Mouse (Mus musculus): ENCODE results near the gene Atg9a. TPM values are rescaled to one million over a fixed set of nuclear protein-coding genes. Genes with fewer than 3 reads are reported as not detected.

Atg9a gene
- polyA plus RNA-seq, 1 experiment from 2014 or later, result 12.9 TPM

GRCm38 (mm10) chr1:75213096-75213495 lies 21.1 kb upstream of the Atg9a start:
- H3K27ac ChIP-seq (replicated peaks; ENCODE audit: low read depth, low read length), result no peak overlapping the region
- H3K9ac ChIP-seq (replicated peaks; ENCODE audit: low read length), result no peak overlapping the region
- no peak overlapping the region for H3K4me2 ChIP-seq (ENCODE audit: low read depth, low read length)
- ATAC-seq (replicated peaks; ENCODE audit: insufficient number of reproducible peaks, low FRiP score, low TSS enrichment, low read depth), result no peak
- H3K4me1 ChIP-seq (ENCODE audit: control insufficient read depth, insufficient read depth, low read length), result no peaks in the 10 kb centered on the region
- no peak overlapping the region for H3K4me3 ChIP-seq (ENCODE audit: low read depth, low read length)
- 85% methylated on average over 7 of the region's 7 CpGs for WGBS
- H3K36me3 ChIP-seq (replicated peaks; ENCODE audit: control insufficient read depth, insufficient read depth, low read depth, low read length), result no peaks in the 10 kb centered on the region
- no peak for DNase-seq (ENCODE audit: low spot score)
- peaks cover 8% of the 10 kb centered on the region for H3K27me3 ChIP-seq (ENCODE audit: control insufficient read depth, insufficient read depth, low read length)
- no peaks in the 10 kb centered on the region for H3K9me3 ChIP-seq (replicated peaks; ENCODE audit: control insufficient read depth, low read length)

- Histone ChIP-seq H3K4me3 (ENCODE audit: low read depth, low read length) (no peak overlapping the region), H3K4me2 (ENCODE audit: low read depth, low read length) (no peak overlapping the region)
Observed at GRCm38 (mm10) chr1:75212542-75212941, 20.5 kb upstream of the Atg9a start.

GRCm38 (mm10) chr1:75211141-75211708 lies 19.2 kb upstream of the Atg9a start:
- Histone ChIP-seq H3K4me1 (ENCODE audit: control insufficient read depth, insufficient read depth, low read length) (no peaks in the 10 kb centered on the region), H3K4me3 (ENCODE audit: low read depth, low read length) (peak overlapping the region; percentile 87), H3K27me3 (ENCODE audit: control insufficient read depth, insufficient read depth, low read length) (no peaks in the 10 kb centered on the region), H3K9me3 (replicated peaks; ENCODE audit: control insufficient read depth, low read length) (no peaks in the 10 kb centered on the region), H3K36me3 (replicated peaks; ENCODE audit: control insufficient read depth, insufficient read depth, low read depth, low read length) (no peaks in the 10 kb centered on the region), H3K9ac (replicated peaks; ENCODE audit: low read length) (peak overlapping the region; percentile 92), H3K4me2 (ENCODE audit: low read depth, low read length) (peak overlapping the region; percentile 92), H3K27ac (replicated peaks; ENCODE audit: low read depth, low read length) (no peak overlapping the region)
- ATAC-seq (replicated peaks; ENCODE audit: insufficient number of reproducible peaks, low FRiP score, low TSS enrichment, low read depth), result 0 out of 2 replicates have a peak, but pooled peaks have one; percentile 19
- 13% methylated on average over 17 of the region's 17 CpGs for WGBS
- DNase-seq (ENCODE audit: low spot score), result no peak

More at GRCm38 (mm10) chr1:75212542-75212941, 20.5 kb upstream of the Atg9a start:
- DNase-seq (ENCODE audit: low spot score) (no peak), ATAC-seq (replicated peaks; ENCODE audit: insufficient number of reproducible peaks, low FRiP score, low TSS enrichment, low read depth) (no peak)
- no peak overlapping the region for H3K27ac ChIP-seq (replicated peaks; ENCODE audit: low read depth, low read length)
- no peaks in the 10 kb centered on the region for H3K4me1 ChIP-seq (ENCODE audit: control insufficient read depth, insufficient read depth, low read length)
- WGBS, result 66% methylated on average over 4 of the region's 4 CpGs
- H3K9ac ChIP-seq (replicated peaks; ENCODE audit: low read length), result no peak overlapping the region
- peaks cover 5% of the 10 kb centered on the region for H3K27me3 ChIP-seq (ENCODE audit: control insufficient read depth, insufficient read depth, low read length)
- H3K36me3 ChIP-seq (replicated peaks; ENCODE audit: control insufficient read depth, insufficient read depth, low read depth, low read length), result no peaks in the 10 kb centered on the region
- no peaks in the 10 kb centered on the region for H3K9me3 ChIP-seq (replicated peaks; ENCODE audit: control insufficient read depth, low read length)

- H3K4me1 ChIP-seq (ENCODE audit: control insufficient read depth, insufficient read depth, low read length), result no peaks in the 10 kb centered on the region
- peak within 1 kb of the TSS; percentile 92 for H3K9ac ChIP-seq (replicated peaks; ENCODE audit: low read length)
- no peak within 1 kb of the TSS for H3K27ac ChIP-seq (replicated peaks; ENCODE audit: low read depth, low read length)
- H3K4me3 ChIP-seq (ENCODE audit: low read depth, low read length), result peak within 1 kb of the TSS; percentile 87
- WGBS, result 5% methylated on average over 42 of the region's 42 CpGs
- no peaks in the 10 kb centered on the region for H3K27me3 ChIP-seq (ENCODE audit: control insufficient read depth, insufficient read depth, low read length)
- ATAC-seq (replicated peaks; ENCODE audit: insufficient number of reproducible peaks, low FRiP score, low TSS enrichment, low read depth) (peak; percentile 92), DNase-seq (ENCODE audit: low spot score) (peak; percentile 98)
- no peaks in the 10 kb centered on the region for H3K9me3 ChIP-seq (replicated peaks; ENCODE audit: control insufficient read depth, low read length)
- H3K4me2 ChIP-seq (ENCODE audit: low read depth, low read length), result peak within 1 kb of the TSS; percentile 92
- H3K36me3 ChIP-seq (replicated peaks; ENCODE audit: control insufficient read depth, insufficient read depth, low read depth, low read length), result no peaks in the 10 kb centered on the region
Observed at GRCm38 (mm10) chr1:75210136-75211087, 18.4 kb upstream of the Atg9a start, which contains the start of the genes Glb1l and Stk16. Gene Glb1l (minus strand): TSS chr1:75210813. Gene Stk16 (plus strand): TSS chr1:75210838.

GRCm38 (mm10) chr1:75208967-75209678 lies 17.1 kb upstream of the Atg9a start:
- peak overlapping the region; percentile 29 for H3K4me3 ChIP-seq (ENCODE audit: low read depth, low read length)
- ATAC-seq (replicated peaks; ENCODE audit: insufficient number of reproducible peaks, low FRiP score, low TSS enrichment, low read depth) (no peak), DNase-seq (ENCODE audit: low spot score) (peak; percentile 48)
- no peaks in the 10 kb centered on the region for H3K36me3 ChIP-seq (replicated peaks; ENCODE audit: control insufficient read depth, insufficient read depth, low read depth, low read length)
- WGBS, result 16% methylated on average over 34 of the region's 34 CpGs
- no peaks in the 10 kb centered on the region for H3K9me3 ChIP-seq (replicated peaks; ENCODE audit: control insufficient read depth, low read length)
- no peaks in the 10 kb centered on the region for H3K4me1 ChIP-seq (ENCODE audit: control insufficient read depth, insufficient read depth, low read length)
- H3K4me2 ChIP-seq (ENCODE audit: low read depth, low read length), result peak overlapping the region; percentile 65
- H3K9ac ChIP-seq (replicated peaks; ENCODE audit: low read length), result peak overlapping the region; percentile 60
- no peaks in the 10 kb centered on the region for H3K27me3 ChIP-seq (ENCODE audit: control insufficient read depth, insufficient read depth, low read length)
- no peak overlapping the region for H3K27ac ChIP-seq (replicated peaks; ENCODE audit: low read depth, low read length)

- WGBS, result 88% methylated on average over 1 of the region's 1 CpGs
- DNase-seq (ENCODE audit: low spot score) (no peak), ATAC-seq (replicated peaks; ENCODE audit: insufficient number of reproducible peaks, low FRiP score, low TSS enrichment, low read depth) (no peak)
- no peaks in the 10 kb centered on the region for H3K4me1 ChIP-seq (ENCODE audit: control insufficient read depth, insufficient read depth, low read length)
- no peaks in the 10 kb centered on the region; the same call in 1 of the 2 replicates for H3K36me3 ChIP-seq (replicated peaks; ENCODE audit: control insufficient read depth, insufficient read depth, low read depth, low read length)
- H3K4me2 ChIP-seq (ENCODE audit: low read depth, low read length), result no peak overlapping the region
- H3K27ac ChIP-seq (replicated peaks; ENCODE audit: low read depth, low read length), result no peak overlapping the region
- no peaks in the 10 kb centered on the region for H3K27me3 ChIP-seq (ENCODE audit: control insufficient read depth, insufficient read depth, low read length)
- H3K9ac ChIP-seq (replicated peaks; ENCODE audit: low read length), result no peak overlapping the region
- no peak overlapping the region for H3K4me3 ChIP-seq (ENCODE audit: low read depth, low read length)
- no peaks in the 10 kb centered on the region for H3K9me3 ChIP-seq (replicated peaks; ENCODE audit: control insufficient read depth, low read length)
Observed at GRCm38 (mm10) chr1:75201236-75201635, 9.2 kb upstream of the Atg9a start.

- Histone ChIP-seq H3K27me3 (ENCODE audit: control insufficient read depth, insufficient read depth, low read length) (no peaks in the 10 kb centered on the region), H3K9me3 (replicated peaks; ENCODE audit: control insufficient read depth, low read length) (no peaks in the 10 kb centered on the region), H3K4me1 (ENCODE audit: control insufficient read depth, insufficient read depth, low read length) (no peaks in the 10 kb centered on the region), H3K4me2 (ENCODE audit: low read depth, low read length) (peak overlapping the region; percentile 93), H3K4me3 (ENCODE audit: low read depth, low read length) (peak overlapping the region; percentile 70), H3K36me3 (replicated peaks; ENCODE audit: control insufficient read depth, insufficient read depth, low read depth, low read length) (no peaks in the 10 kb centered on the region; the same call in 1 of the 2 replicates), H3K27ac (replicated peaks; ENCODE audit: low read depth, low read length) (peak overlapping the region; percentile 64), H3K9ac (replicated peaks; ENCODE audit: low read length) (peak overlapping the region; percentile 79)
- DNase-seq (ENCODE audit: low spot score), result peak; percentile 15
- WGBS, result 1% methylated on average over 19 of the region's 19 CpGs
- no peak for ATAC-seq (replicated peaks; ENCODE audit: insufficient number of reproducible peaks, low FRiP score, low TSS enrichment, low read depth)
Observed at GRCm38 (mm10) chr1:75192452-75192851, 456 bp upstream of the Atg9a start.
